Mouse (Mus musculus) stomach, embryonic 14.5 days (tissue): Measurements from ENCODE around the gene Trio. TPM values are rescaled to one million over a fixed set of nuclear protein-coding genes. Genes with fewer than 3 reads are reported as not detected.

ENCODE experiments used
- ATAC-seq: fragments of 200-750 bp; cut with Nextera tagmentation; 2 replicates; pipeline ENCODE4 v1.8.0; 2017; ENCODE audit warnings: low read depth, moderate TSS enrichment; ENCODE audit not compliant: insufficient number of reproducible peaks, insufficient read depth, low FRiP score
- H3K27ac ChIP-seq: fragments of 300-500 bp; sonication (generic); 2 replicates; pipeline ENCODE4 v1.5.1; 2014; ENCODE audit warnings: mild to moderate bottlenecking, low read length, moderate library complexity, mixed read lengths
- H3K27me3 ChIP-seq: fragments of 300-500 bp; sonication (generic); 2 replicates; pipeline ENCODE4 v1.6.1; 2014; ENCODE audit warnings: low read length, control low read depth, mixed read lengths; ENCODE audit not compliant: control insufficient read depth, insufficient read depth
- H3K36me3 ChIP-seq: fragments of 300-500 bp; sonication (generic); 2 replicates; pipeline ENCODE4 v1.6.1; 2014; ENCODE audit warnings: mild to moderate bottlenecking, control low read depth, low read length, moderate library complexity, mixed read lengths; ENCODE audit not compliant: control insufficient read depth, insufficient read depth
- H3K4me1 ChIP-seq: fragments of 300-500 bp; sonication (generic); 2 replicates; pipeline ENCODE4 v1.6.1; 2014; ENCODE audit warnings: low read length, control low read depth, mixed read lengths; ENCODE audit not compliant: control insufficient read depth, insufficient read depth
- H3K4me2 ChIP-seq: fragments of 300-500 bp; sonication (generic); replicated peaks from 2 replicates; pipeline ENCODE4 v1.6.1; 2014; ENCODE audit warnings: low read depth, low read length, control low read depth
- H3K4me3 ChIP-seq: fragments of 300-500 bp; sonication (generic); 2 replicates; pipeline ENCODE4 v1.5.1; 2014; ENCODE audit warnings: low read depth, low read length, control low read depth
- H3K9ac ChIP-seq: fragments of 300-500 bp; sonication (generic); replicated peaks from 2 replicates; pipeline ENCODE4 v1.6.1; 2014; ENCODE audit warnings: low read depth, mild to moderate bottlenecking, control low read depth, low read length, moderate library complexity, mixed read lengths
- H3K9me3 ChIP-seq: fragments of 300-500 bp; sonication (generic); 2 replicates; pipeline ENCODE4 v1.6.1; 2016; ENCODE audit warnings: low read depth, low read length, control low read depth; ENCODE audit not compliant: control insufficient read depth
- WGBS: fragments of 180-500 bp; shearing (Covaris S2); extraction: QIAGEN DNeasy Blood & Tissue Kit; methylation state at CpG from one replicate; pipeline ENCODE4 v1.1.7; 2014; 5-methylcytosine and 5-hydroxymethylcytosine counted together
- polyA plus RNA-seq: library from polyadenylated mRNA; unstranded; fragments of >200 nt; fragmentation: Nextera tagmentation; extraction: Ambion mirVana; gene quantifications from 2 replicates; pipeline ENCODE4 v1.2.1, GENCODE M21; 2014

Gene Trio
- polyA plus RNA-seq, 1 experiment from 2014 or later = 54.2 TPM

- no peak overlapping the region for H3K4me3 ChIP-seq
- no peak overlapping the region for H3K9ac ChIP-seq
- H3K9me3 ChIP-seq = no peaks in the 10 kb centered on the region
- ATAC-seq = no peak
- 63% methylated on average over 11 of the region's 11 CpGs for WGBS
- H3K36me3 ChIP-seq = no peaks in the 10 kb centered on the region
- peaks cover 38% of the 10 kb centered on the region for H3K4me1 ChIP-seq
- no peaks in the 10 kb centered on the region for H3K27me3 ChIP-seq
- H3K4me2 ChIP-seq = no peak overlapping the region
- no peak overlapping the region for H3K27ac ChIP-seq
Measured at GRCm38 (mm10) chr15:27942148-27942847, 83.3 kb downstream of the Trio start.

DNA sequence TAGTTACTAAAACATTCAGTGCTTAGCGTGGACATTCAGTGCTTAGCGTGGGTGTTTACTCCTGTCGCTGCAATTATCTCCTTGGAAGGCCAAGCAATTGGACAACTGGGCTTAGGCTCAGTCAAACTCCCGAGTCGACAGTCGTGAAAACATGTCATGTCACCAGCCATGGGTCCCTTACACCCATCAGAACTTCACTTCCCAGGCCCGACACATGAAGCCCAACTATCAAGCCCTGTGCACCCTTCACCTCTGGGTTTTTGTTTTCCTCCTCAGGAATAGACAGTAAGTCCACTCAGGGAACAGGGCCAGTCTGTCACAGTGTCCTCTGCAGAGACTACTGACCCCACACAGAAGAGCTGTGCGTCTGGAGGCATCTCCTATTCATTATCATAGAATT, 84.2 kb downstream of the Trio start:
- peaks cover 47% of the 10 kb centered on the region for H3K4me1 ChIP-seq
- no peaks in the 10 kb centered on the region for H3K36me3 ChIP-seq
- H3K9ac ChIP-seq = no peak overlapping the region
- no peak overlapping the region for H3K4me3 ChIP-seq
- H3K4me2 ChIP-seq = no peak overlapping the region
- H3K9me3 ChIP-seq = no peaks in the 10 kb centered on the region
- H3K27me3 ChIP-seq = no peaks in the 10 kb centered on the region
- no peak for ATAC-seq
- WGBS = 64% methylated on average over 8 of the region's 8 CpGs
- H3K27ac ChIP-seq = no peak overlapping the region

- no peak overlapping the region for H3K4me3 ChIP-seq
- H3K9ac ChIP-seq = no peak overlapping the region
- peaks cover 47% of the 10 kb centered on the region for H3K4me1 ChIP-seq
- WGBS = 58% methylated on average over 8 of the region's 8 CpGs
- no peak overlapping the region for H3K4me2 ChIP-seq
- H3K27me3 ChIP-seq = no peaks in the 10 kb centered on the region
- H3K36me3 ChIP-seq = no peaks in the 10 kb centered on the region
- no peaks in the 10 kb centered on the region for H3K9me3 ChIP-seq
- H3K27ac ChIP-seq = no peak overlapping the region
- no peak for ATAC-seq
Measured at GRCm38 (mm10) chr15:27941020-27941419, 84.6 kb downstream of the Trio start.

DNA sequence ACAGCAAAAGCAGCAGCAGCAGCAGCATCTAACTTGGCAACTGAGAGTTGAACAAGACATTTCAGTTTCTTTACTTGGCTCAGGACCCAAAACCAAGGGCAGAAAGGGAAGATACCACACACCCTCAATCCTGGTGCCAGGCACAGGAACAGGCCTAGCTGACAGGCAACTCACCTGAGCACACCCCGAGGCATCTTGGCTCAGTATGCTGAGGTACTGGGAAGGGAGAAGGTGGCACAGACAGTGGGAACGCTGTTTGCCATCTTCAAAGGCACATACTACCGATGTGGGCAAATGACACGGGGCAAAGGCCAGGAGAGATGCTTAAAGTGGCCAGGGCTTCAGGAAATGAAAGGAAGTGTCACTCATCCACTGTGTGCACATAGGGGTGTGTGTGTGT, 85.6 kb downstream of the Trio start:
- peaks cover 47% of the 10 kb centered on the region for H3K4me1 ChIP-seq
- H3K9me3 ChIP-seq = no peaks in the 10 kb centered on the region
- H3K9ac ChIP-seq = no peak overlapping the region
- H3K27ac ChIP-seq = no peak overlapping the region
- 75% methylated on average over 4 of the region's 4 CpGs for WGBS
- no peak overlapping the region for H3K4me3 ChIP-seq
- ATAC-seq = no peak
- no peak overlapping the region for H3K4me2 ChIP-seq
- no peaks in the 10 kb centered on the region for H3K36me3 ChIP-seq
- H3K27me3 ChIP-seq = no peaks in the 10 kb centered on the region

DNA sequence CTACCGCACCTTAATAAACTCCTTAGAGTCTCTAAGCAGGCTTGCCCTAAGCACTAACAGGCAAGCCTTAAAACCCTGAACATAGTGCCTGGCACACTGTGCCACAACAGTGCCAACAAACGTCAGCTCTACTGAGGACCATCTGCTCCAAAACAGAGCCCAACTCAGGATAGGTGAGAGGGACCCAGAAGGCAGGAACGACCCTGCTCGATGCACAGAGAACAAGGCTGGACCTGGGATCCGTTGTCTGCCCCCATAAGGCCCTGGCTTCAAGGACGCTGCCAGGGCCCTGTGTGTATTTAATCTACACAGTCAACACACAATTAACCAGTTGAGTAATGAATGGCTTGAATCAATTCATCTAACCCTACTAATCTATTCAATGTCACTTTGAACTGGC, 86.8 kb downstream of the Trio start:
- Histone ChIP-seq H3K27me3 (no peaks in the 10 kb centered on the region), H3K27ac (no peak overlapping the region), H3K36me3 (no peaks in the 10 kb centered on the region), H3K4me2 (no peak overlapping the region), H3K9me3 (no peaks in the 10 kb centered on the region), H3K9ac (no peak overlapping the region), H3K4me3 (no peak overlapping the region), H3K4me1 (peaks cover 40% of the 10 kb centered on the region)
- WGBS = 54% methylated on average over 6 of the region's 6 CpGs
- ATAC-seq = no peak

DNA sequence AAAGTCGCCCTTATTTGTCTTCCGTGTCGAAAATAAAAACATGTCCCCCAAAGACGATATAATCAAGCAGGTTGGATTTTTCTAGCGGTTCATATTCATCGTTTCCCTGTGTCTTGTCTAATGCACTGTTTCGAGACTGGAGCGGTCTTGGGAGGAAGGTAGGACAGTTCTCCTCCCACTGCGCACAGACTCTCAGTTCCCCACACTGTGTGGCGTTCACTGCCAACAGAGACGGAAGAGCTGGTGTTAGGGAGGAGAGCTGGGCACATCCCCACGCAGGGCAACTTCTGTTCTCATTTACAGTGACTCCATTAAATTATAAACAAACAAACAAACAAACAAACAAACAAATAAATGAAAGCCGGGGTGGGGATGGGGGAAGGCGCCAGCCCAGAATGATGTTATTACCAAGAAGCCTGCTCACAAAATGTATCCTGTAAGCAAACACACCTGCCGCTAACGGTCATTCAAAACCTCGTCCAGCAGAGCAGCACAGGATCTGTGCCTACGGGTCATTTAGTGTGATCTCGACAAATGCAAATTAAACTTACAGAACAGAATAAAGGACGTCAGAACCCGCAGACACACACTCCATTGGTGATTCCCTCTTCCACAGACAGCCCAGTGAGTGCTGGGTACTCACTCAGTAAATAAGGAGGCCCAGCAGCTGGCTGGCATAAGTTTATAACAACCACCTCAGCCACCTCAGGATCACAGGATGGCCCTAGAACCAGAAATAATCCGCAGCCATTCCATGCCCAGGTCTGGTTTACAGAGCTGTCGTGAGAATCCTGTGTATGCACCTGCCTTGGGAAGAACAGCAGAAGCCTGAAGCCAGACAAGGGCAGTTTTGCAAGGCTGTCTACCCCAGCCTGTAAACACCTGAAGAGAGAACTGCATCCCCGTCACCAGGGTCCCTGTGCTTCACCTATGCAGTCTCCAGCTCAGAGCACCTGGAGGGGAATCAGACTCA, 87.5 kb downstream of the Trio start:
- Histone ChIP-seq H3K9me3 (no peaks in the 10 kb centered on the region), H3K4me2 (peak overlapping the region; percentile 43), H3K4me3 (peak overlapping the region; percentile 14), H3K36me3 (no peaks in the 10 kb centered on the region), H3K27ac (peak overlapping the region; percentile 59; the same call in 1 of the 2 replicates), H3K4me1 (peaks cover 35% of the 10 kb centered on the region), H3K27me3 (no peaks in the 10 kb centered on the region), H3K9ac (no peak overlapping the region; the same call in 1 of the 2 replicates)
- WGBS = 27% methylated on average over 24 of the region's 24 CpGs
- peak; percentile 57; the same call in 1 of the 2 replicates for ATAC-seq

DNA sequence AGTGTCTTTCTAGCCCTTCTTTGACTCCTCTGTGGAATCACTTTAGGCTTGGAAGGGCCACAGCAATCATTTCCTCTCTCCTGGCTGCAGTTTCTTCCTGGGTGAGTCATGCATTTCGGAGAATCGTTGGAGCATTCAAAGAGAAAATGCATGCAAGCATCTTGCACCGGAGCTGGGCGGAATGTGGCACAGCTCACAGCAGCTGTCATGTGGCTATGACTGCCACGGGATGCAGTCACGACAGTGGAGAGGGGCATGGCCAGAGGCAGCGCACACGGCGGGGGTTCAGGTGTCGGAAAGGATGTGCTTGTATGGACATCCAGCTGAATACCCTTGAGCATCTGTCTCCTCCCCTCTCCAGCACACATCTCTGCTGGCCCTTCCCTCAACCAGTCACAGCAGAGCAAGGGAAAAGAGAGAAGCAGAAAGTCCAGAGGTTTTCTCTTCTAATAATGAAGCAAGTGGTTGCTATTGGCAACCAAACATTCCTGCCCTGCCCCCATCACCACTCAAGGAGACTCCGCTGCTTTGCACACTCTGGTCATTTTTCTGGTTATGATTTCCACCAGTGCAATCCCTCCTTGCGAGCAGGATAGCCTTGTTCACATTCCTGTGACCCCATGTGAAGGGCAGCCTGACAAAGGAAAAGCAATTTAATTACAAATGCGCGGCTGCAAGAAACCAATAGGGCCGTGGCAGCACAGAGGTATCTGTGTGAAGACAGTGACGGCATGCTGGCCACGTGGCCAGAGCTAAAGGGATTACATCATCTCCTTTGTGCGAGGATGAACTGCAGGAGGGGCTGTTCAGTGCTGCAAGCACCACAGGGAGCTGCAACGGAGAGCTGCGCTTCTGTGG, 88.4 kb downstream of the Trio start:
- H3K9ac ChIP-seq = no peak overlapping the region
- no peaks in the 10 kb centered on the region for H3K36me3 ChIP-seq
- peaks cover 30% of the 10 kb centered on the region for H3K4me1 ChIP-seq
- H3K4me3 ChIP-seq = peak overlapping the region; percentile 14
- peak overlapping the region; percentile 16; the same call in 1 of the 2 replicates for H3K27ac ChIP-seq
- H3K4me2 ChIP-seq = peak overlapping the region; percentile 43
- no peaks in the 10 kb centered on the region for H3K9me3 ChIP-seq
- no peaks in the 10 kb centered on the region for H3K27me3 ChIP-seq
- peak; percentile 87 for ATAC-seq
- 19% methylated on average over 20 of the region's 20 CpGs for WGBS
